Mouse (Mus musculus) embryonic facial prominence, embryonic 15.5 days (tissue): ENCODE results near the gene Ifi207. TPM values are rescaled to one million over a fixed set of nuclear protein-coding genes. Genes with fewer than 3 reads are reported as not detected.
"Not testable (repeated sequence)": the region's sequence is repeated elsewhere in the genome, so short reads cannot be mapped to it uniquely, and the experiment has no call there.

ENCODE experiments used
- ATAC-seq: fragments of 200-750 bp; cut with Nextera tagmentation; 2 replicates; pipeline ENCODE4 v1.8.0; 2017; ENCODE audit warnings: low read depth, moderate TSS enrichment; ENCODE audit not compliant: insufficient number of reproducible peaks, low FRiP score, low TSS enrichment
- H3K27ac ChIP-seq: fragments of 300-500 bp; sonication (generic); replicated peaks from 2 replicates; pipeline ENCODE4 v1.5.1; 2015; ENCODE audit warnings: mild to moderate bottlenecking, inconsistent platforms
- H3K27me3 ChIP-seq: fragments of 300-500 bp; sonication (generic); 2 replicates; pipeline ENCODE4 v1.6.1; 2015; ENCODE audit warnings: inconsistent platforms
- H3K36me3 ChIP-seq: fragments of 300-500 bp; sonication (generic); 2 replicates; pipeline ENCODE4 v1.6.1; 2015; ENCODE audit warnings: mild to moderate bottlenecking, inconsistent platforms
- H3K4me1 ChIP-seq: fragments of 300-500 bp; sonication (generic); 2 replicates; pipeline ENCODE4 v1.6.1; 2015; ENCODE audit warnings: inconsistent platforms
- H3K4me2 ChIP-seq: fragments of 300-500 bp; sonication (generic); replicated peaks from 2 replicates; pipeline ENCODE4 v1.6.1; 2015; ENCODE audit warnings: mild to moderate bottlenecking, inconsistent platforms
- H3K4me3 ChIP-seq: fragments of 300-500 bp; sonication (generic); replicated peaks from 2 replicates; pipeline ENCODE4 v1.5.1; 2015; ENCODE audit warnings: mild to moderate bottlenecking, inconsistent platforms
- H3K9ac ChIP-seq: fragments of 300-500 bp; sonication (generic); 2 replicates; pipeline ENCODE4 v1.6.1; 2015; ENCODE audit warnings: inconsistent platforms
- H3K9me3 ChIP-seq: fragments of 300-500 bp; sonication (generic); replicated peaks from 2 replicates; pipeline ENCODE4 v1.6.1; 2016; ENCODE audit warnings: inconsistent platforms
- WGBS: fragments of 180-500 bp; shearing (Covaris S2); methylation state at CpG from one replicate; pipeline ENCODE4 v1.1.7; 2015; 5-methylcytosine and 5-hydroxymethylcytosine counted together
- polyA plus RNA-seq: library from polyadenylated mRNA; unstranded; fragments of >200 nt; fragmentation: Nextera tagmentation; extraction: Ambion mirVana; gene quantifications from 2 replicates; pipeline ENCODE4 v1.2.1, GENCODE M21; 2015

Ifi207 gene
- polyA plus RNA-seq = 1.5 and 1.6 TPM in 2 replicates

GRCm38 (mm10) chr1:173741656-173742055 is at the start of gene Ifi207:
Gene Ifi207 (minus strand): TSS chr1:173741747.
- WGBS = 67% methylated on average over 4 of the region's 4 CpGs

DNA sequence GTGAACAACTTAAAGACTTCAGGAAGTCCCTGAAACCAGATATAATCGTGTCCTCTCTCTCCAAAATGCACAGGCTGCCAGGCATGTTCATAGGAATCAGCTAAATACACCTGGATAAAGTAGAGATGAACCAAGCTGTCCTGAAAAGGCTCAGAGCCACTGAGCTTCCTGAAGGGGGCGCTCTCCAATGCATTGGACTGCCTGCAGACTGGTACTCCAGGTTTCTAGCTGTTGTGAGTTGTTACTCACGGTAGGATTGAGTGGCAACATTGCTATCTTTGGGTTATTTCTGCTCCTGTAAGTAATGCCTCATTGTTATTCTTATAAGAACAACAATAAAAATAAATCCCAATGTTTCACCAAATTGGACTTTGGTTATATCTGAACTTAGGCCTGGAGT is 31.9 kb upstream of the Ifi207 start:
- H3K9me3 ChIP-seq, H3K27ac ChIP-seq, H3K36me3 ChIP-seq, H3K4me1 ChIP-seq, H3K4me3 ChIP-seq, ATAC-seq, H3K9ac ChIP-seq, H3K4me2 ChIP-seq, H3K27me3 ChIP-seq: not testable (repeated sequence)
- 41% methylated on average over 3 of the region's 3 CpGs for WGBS

More at GRCm38 (mm10) chr1:173741656-173742055, at the start of gene Ifi207:
- Histone ChIP-seq H3K4me2 (no peak within 1 kb of the TSS), H3K27me3 (no peaks in the 10 kb centered on the region), H3K9me3 (no peaks in the 10 kb centered on the region), H3K27ac (no peak within 1 kb of the TSS), H3K9ac (no peak within 1 kb of the TSS), H3K4me3 (no peak within 1 kb of the TSS), H3K36me3 (no peaks in the 10 kb centered on the region), H3K4me1 (no peaks in the 10 kb centered on the region)
- no peak for ATAC-seq

DNA sequence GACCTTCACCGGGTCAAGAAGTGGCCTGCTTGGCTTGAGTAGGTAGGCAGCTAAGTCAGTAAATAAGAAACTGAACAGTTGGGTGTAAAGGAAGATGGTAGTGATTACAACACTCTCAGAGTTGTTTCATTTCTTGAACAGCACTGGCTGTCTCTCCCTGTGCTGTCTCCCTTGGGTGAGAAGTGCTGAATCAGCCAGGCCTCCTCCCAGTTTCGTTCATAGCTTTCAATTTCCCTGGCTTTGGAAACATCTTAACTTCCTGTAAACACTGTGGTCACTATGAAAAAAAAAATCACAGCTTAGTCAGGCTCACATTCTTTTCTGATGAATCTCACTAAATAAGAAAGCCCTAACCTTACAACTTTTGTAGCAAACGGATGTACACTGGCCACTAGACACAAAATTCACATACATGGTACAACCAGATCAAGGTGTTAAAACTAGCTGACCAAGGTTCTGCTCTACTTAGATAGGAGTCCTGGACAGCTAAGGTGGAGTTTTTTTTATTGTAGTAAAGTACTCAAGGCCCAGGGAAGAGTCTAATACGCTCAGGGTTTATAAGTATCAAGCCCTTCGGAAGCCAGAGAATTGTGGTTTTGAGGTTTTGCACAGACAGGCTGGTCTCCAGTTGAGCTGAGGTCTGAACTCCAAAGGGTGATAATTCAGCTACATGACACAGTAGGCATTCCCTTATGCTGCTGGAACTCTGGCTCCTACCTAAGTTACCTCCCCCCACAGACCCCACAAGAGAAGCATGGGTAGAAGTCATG is 25.5 kb upstream of the Ifi207 start, which contains the start of gene Ifi204:
TSS of gene Ifi204 (minus strand) at position 96 of the 770 bp plus-strand sequence.
- WGBS = 64% methylated on average over 5 of the region's 5 CpGs

GRCm38 (mm10) chr1:173760032-173760431 is 18.5 kb upstream of the Ifi207 start:
- not testable (repeated sequence) for H3K27me3 ChIP-seq, H3K9ac ChIP-seq, H3K4me3 ChIP-seq, H3K4me1 ChIP-seq, H3K4me2 ChIP-seq, ATAC-seq, H3K36me3 ChIP-seq, H3K9me3 ChIP-seq, H3K27ac ChIP-seq
- WGBS = 95% methylated on average over 4 of the region's 5 CpGs

More for the DNA sequence above, 25.5 kb upstream of the Ifi207 start, which contains the start of gene Ifi204:
- H3K27ac ChIP-seq, H3K4me3 ChIP-seq, H3K27me3 ChIP-seq, ATAC-seq, H3K4me2 ChIP-seq, H3K4me1 ChIP-seq, H3K9me3 ChIP-seq, H3K9ac ChIP-seq, H3K36me3 ChIP-seq: not testable (repeated sequence)

DNA sequence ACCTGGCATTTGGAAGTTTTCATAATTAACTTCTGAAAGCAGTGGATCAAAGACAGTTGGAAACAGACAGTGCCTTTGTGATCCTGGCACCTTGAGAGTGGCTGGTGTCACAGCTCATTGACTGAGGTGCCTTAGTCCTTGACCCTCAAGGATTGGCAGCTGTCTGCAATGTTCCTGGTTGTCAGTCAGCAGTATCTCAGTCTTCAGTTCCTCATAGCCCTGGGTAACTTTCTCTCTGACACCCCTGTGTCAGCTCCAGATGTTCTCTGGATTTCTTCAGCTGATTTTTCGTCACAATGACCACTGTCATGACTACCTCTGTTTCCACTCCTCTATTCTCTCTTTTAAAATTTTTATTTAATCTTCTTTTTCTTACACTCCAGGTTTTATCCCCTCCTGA is 715 bp upstream of the Ifi207 start:
- 54% methylated on average over 1 of the region's 1 CpGs for WGBS
- H3K4me2 ChIP-seq = no peak overlapping the region
- no peaks in the 10 kb centered on the region for H3K4me1 ChIP-seq
- H3K27ac ChIP-seq = no peak overlapping the region
- H3K9ac ChIP-seq = no peak overlapping the region
- H3K9me3 ChIP-seq = no peaks in the 10 kb centered on the region
- no peak overlapping the region for H3K4me3 ChIP-seq
- ATAC-seq = no peak
- no peaks in the 10 kb centered on the region for H3K36me3 ChIP-seq
- no peaks in the 10 kb centered on the region for H3K27me3 ChIP-seq

- no peak overlapping the region for H3K9ac ChIP-seq
- no peak overlapping the region for H3K4me2 ChIP-seq
- H3K9me3 ChIP-seq = no peaks in the 10 kb centered on the region
- no peak overlapping the region for H3K4me3 ChIP-seq
- no peaks in the 10 kb centered on the region for H3K36me3 ChIP-seq
- H3K27ac ChIP-seq = no peak overlapping the region
- no peaks in the 10 kb centered on the region for H3K4me1 ChIP-seq
- H3K27me3 ChIP-seq = no peaks in the 10 kb centered on the region
- ATAC-seq = no peak
Measured at GRCm38 (mm10) chr1:173740537-173740936, 1.0 kb downstream of the Ifi207 start.

DNA sequence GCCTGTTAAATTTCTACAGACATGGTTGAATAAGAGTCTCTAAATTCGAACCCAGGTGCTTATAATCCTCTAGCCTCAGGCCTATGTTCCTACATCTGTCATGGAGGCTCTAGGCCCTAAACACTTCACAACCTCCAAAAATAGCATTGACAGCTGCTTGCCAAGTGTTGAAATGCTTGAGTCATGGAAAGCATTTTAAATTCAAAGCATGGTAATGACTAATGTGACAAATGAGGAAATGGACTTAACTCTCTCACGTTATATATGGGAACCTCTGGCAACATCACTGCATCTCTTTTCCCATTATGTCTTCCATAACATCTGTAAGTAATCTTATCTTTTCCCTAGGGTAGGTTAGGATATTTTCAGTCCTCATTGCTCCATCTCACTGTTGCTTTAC is 4.6 kb downstream of the Ifi207 start:
- Histone ChIP-seq H3K27ac (no peak overlapping the region), H3K4me3 (no peak overlapping the region), H3K27me3 (no peaks in the 10 kb centered on the region), H3K4me1 (no peaks in the 10 kb centered on the region), H3K4me2 (no peak overlapping the region), H3K9me3 (no peaks in the 10 kb centered on the region), H3K36me3 (no peaks in the 10 kb centered on the region), H3K9ac (no peak overlapping the region)
- 38% methylated on average over 2 of the region's 2 CpGs for WGBS
- ATAC-seq = no peak

- not testable (repeated sequence) for H3K27me3 ChIP-seq, H3K36me3 ChIP-seq, H3K4me3 ChIP-seq, H3K9ac ChIP-seq, H3K27ac ChIP-seq, H3K4me1 ChIP-seq, H3K4me2 ChIP-seq, H3K9me3 ChIP-seq, ATAC-seq
- 86% methylated on average over 4 of the region's 4 CpGs for WGBS
Measured at GRCm38 (mm10) chr1:173735015-173735414, 6.5 kb downstream of the Ifi207 start.

GRCm38 (mm10) chr1:173733219-173733618 is 8.3 kb downstream of the Ifi207 start:
- no peaks in the 10 kb centered on the region for H3K9me3 ChIP-seq
- H3K4me1 ChIP-seq = no peaks in the 10 kb centered on the region
- no peaks in the 10 kb centered on the region for H3K36me3 ChIP-seq
- no peak overlapping the region for H3K27ac ChIP-seq
- no peak overlapping the region for H3K9ac ChIP-seq
- no peak overlapping the region for H3K4me3 ChIP-seq
- no peaks in the 10 kb centered on the region for H3K27me3 ChIP-seq
- no peak for ATAC-seq
- no peak overlapping the region for H3K4me2 ChIP-seq
- WGBS = 19% methylated on average over 7 of the region's 7 CpGs

- H3K9ac ChIP-seq = no peak overlapping the region
- H3K27ac ChIP-seq = no peak overlapping the region
- no peak overlapping the region for H3K4me2 ChIP-seq
- WGBS = 84% methylated on average over 1 of the region's 1 CpGs
- no peak for ATAC-seq
- H3K27me3 ChIP-seq = no peaks in the 10 kb centered on the region
- no peaks in the 10 kb centered on the region for H3K9me3 ChIP-seq
- no peak overlapping the region for H3K4me3 ChIP-seq
- H3K4me1 ChIP-seq = no peaks in the 10 kb centered on the region
- no peaks in the 10 kb centered on the region for H3K36me3 ChIP-seq
Measured at GRCm38 (mm10) chr1:173694270-173694669, 47.3 kb downstream of the Ifi207 start.

- not testable (repeated sequence) for H3K27me3 ChIP-seq, H3K4me1 ChIP-seq, H3K9ac ChIP-seq, H3K27ac ChIP-seq, ATAC-seq, H3K4me2 ChIP-seq, H3K36me3 ChIP-seq, H3K9me3 ChIP-seq, H3K4me3 ChIP-seq
- WGBS = 75% methylated on average over 1 of the region's 1 CpGs
Measured at GRCm38 (mm10) chr1:173678605-173679004, 62.9 kb downstream of the Ifi207 start.
